Mouse (Mus musculus) spleen, adult 2 months (tissue): ENCODE data around the gene Ndufv2.

Experiments used
- CTCF ChIP-seq: fragments of 200-500 bp; IDR thresholded peaks from 2 replicates; pipeline ENCODE4 v1.5.1; 2011; ENCODE audit warnings: mild to moderate bottlenecking, inconsistent platforms; ENCODE audit not compliant: insufficient read depth, insufficient read length, insufficient replicate concordance; ENCODE audit errors: extremely low read depth
- POLR2A ChIP-seq: fragments of 200-500 bp; IDR thresholded peaks from 2 replicates; pipeline ENCODE4 v1.6.1; 2011; ENCODE audit warnings: low read depth, low read length, inconsistent platforms

- TF ChIP-seq POLR2A: no peak
- no peak for TF ChIP-seq CTCF
These were observed 11.1 kb downstream of the Ndufv2 start for GRCm38 (mm10) chr17:66090251-66090650.
